Mouse (Mus musculus) lung, postnatal 36 days (tissue): ENCODE measurements at regions not wholly inside any gene's neighbourhood (a gene's known extent, or its start where the extent isn't known, plus 50 kb on each side); places are given as distances from the start of the nearest gene placed in this dataset.

Experiments
- DNase-seq: peaks from one replicate; pipeline ENCODE4 v3.0.0; 2022; ENCODE audit warnings: mixed read lengths

DNA sequence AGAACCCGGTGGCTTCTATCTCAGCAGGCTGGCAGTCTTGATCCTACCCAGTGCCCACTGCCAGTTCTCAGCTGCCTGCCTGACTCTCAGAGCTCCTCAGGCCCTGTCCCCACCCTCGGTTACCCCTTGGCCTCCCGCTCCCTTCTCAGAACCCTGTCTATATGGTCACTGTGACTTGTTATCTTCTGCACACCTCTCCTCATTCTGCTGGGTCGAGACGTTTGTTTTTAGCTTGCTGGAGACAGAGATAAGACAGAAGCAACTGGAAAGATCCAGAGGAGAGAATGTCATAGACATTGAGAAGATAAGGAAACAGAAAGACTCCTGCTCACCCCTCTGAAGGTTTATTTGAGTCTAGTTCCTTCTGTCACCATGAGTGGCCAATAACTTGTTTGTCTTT lies 53.8 kb upstream of the Phc1 start:
- DNase-seq: no peak

DNA sequence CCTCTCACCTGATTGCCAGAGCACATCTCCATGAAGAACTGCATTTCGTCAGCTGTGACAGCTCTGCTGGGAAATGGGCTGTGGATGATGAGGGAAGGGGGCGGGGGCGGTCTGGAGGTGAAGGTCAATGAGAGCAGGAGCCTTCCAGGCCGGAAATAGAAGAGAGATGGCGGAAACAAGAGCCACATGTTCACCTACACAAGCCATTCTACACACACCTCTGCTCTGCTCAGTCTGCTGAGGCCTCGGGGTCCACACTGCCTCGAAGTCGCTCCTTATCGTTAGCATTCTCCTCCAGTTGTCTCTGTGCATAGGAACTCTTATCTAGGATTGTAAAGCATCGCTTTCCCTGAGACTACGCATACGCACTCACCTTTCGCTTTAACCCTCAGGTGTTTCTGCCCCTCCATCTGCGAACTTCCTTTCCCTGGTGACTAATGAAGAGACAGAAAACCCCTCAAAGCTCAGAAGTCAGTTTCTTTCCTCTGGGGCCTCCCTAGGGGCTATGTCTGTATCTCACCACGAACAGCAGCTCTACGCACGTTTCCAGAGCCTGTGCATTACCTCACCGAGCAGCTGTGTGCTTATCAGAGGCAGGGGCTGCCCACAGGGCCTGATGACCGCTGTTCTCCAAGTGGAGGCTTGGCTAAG lies 53.0 kb upstream of the Phc1 start:
- DNase-seq: no peak

DNA sequence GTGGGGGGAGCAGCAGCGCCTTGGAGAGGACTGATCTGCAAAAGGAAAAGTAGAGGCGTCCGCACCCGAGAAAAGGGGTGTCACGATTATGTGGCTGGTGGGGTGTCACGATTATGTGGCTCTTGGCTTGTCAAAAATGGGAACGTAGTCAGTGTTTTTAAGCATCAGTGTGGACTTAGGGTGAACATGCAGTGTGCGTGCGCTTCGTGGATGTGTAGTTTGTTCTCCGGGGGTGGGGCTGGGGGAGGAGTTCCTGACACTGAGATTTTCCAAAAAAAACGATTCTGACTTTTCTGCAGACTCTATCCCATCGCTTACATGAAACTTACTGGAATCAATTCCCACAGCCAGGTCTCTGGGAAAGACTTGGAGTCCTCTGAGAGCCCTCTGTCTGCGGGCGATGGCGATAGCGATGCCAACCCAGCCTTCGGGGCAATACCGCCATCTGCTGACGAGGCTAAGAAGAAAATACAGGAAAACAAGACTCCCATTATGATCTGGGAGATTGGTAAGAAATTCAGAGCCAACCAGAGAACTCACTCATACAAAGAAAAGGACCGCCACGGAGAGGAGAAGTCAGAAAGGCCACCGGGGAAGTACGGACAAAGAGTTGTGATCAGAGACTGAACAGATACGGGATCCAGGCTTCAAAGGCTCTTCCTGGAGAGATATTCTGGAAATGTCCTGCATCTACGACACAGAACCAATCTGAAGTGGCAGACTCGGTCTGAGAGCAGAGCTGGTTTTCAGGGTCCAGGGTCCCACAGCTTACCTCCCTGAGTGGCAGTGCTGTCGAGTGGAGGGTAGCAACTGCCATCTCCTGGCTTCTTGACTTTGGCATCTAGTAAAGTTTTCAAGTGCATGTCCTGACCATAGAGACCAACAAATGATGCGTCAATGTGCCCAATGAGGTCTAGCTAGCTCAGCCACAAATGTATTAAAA lies 51.6 kb upstream of the Phc1 start:
- peak; percentile 76 for DNase-seq

DNA sequence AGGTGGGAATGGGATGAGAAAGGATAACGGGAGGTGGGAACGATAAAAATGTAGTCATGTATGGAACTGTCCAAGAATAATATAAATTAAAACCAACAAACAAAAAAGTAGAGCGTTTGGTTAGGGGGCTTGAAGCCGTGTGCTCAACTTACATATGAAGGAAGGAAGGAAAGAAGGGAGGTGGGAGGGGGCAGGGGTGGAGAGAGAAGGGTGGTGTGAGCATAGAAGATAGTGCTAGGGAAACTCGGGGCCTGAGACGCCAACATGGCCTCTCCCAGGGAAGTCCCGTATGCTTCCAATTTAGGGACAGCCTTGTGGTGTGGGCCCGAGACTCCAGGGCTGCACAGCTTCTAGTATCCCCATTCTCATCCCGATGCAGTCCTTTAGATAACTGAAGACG lies 50.8 kb upstream of the Phc1 start:
- no peak for DNase-seq

DNA sequence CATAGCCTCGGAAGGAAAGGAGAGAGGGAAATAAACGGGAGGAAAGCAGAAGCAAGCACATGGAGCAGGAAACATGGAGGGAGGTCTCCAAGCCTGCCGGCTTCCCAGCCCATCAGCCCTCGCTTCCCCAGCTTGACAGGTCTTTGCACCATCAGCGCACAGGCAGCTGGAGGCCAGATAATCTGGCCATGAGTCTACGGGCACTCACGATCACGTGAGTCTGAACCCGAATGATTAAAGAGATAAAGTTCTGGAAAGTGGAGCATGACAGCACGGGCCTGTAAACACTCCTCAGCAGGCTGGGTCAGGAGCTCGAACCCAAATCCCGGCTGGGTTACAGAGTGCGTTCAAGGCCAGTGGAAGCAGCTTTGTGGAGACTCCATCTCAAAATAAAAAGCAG lies 50.4 kb upstream of the Phc1 start:
- no peak for DNase-seq
